Mouse (Mus musculus) CD4-positive helper T cell, adult 2 months (primary cell): Measurements from ENCODE around the gene Gm13285.
"Not testable (repeated sequence)": the region's sequence is repeated elsewhere in the genome, so short reads cannot be mapped to it uniquely, and the experiment has no call there.

Experiments used
- DNase-seq: peaks from one replicate; pipeline ENCODE4 v3.0.0-alpha.2; 2012; ENCODE audit warnings: low read depth, missing footprints, low spot score

The Gm13285 gene

GRCm38 (mm10) chr4:88799365-88799764, at the start of gene Gm13285:
Gene Gm13285 (plus strand): TSS chr4:88799665.
- not testable (repeated sequence) for DNase-seq

- no peak for DNase-seq
These were observed 49.5 kb upstream of the Gm13285 start for GRCm38 (mm10) chr4:88749926-88750325.

- DNase-seq, result not testable (repeated sequence)
These were observed 44.6 kb upstream of the Gm13285 start, which contains the start of gene Gm13271 for GRCm38 (mm10) chr4:88754818-88755340. Gene Gm13271 (plus strand): TSS chr4:88754868.

- peak; percentile 72 for DNase-seq
These were observed 42.6 kb upstream of the Gm13285 start for GRCm38 (mm10) chr4:88756581-88757513.

GRCm38 (mm10) chr4:88757628-88758031, 41.8 kb upstream of the Gm13285 start:
- DNase-seq, result peak; percentile 93

GRCm38 (mm10) chr4:88758751-88759150, 40.7 kb upstream of the Gm13285 start:
- DNase-seq, result not testable (repeated sequence)

- not testable (repeated sequence) for DNase-seq
These were observed 39.7 kb upstream of the Gm13285 start, which contains the start of gene Gm13283 for GRCm38 (mm10) chr4:88759610-88760268. Gene Gm13283 (plus strand): TSS chr4:88760119.

- peak; percentile 78 for DNase-seq
These were observed 39.0 kb upstream of the Gm13285 start for GRCm38 (mm10) chr4:88760431-88760830.

GRCm38 (mm10) chr4:88761776-88762175, 37.7 kb upstream of the Gm13285 start:
- not testable (repeated sequence) for DNase-seq

GRCm38 (mm10) chr4:88762341-88762740, 37.1 kb upstream of the Gm13285 start:
- not testable (repeated sequence) for DNase-seq

- DNase-seq, result peak; percentile 68
These were observed 36.0 kb upstream of the Gm13285 start for GRCm38 (mm10) chr4:88763384-88764018.

GRCm38 (mm10) chr4:88773534-88773933, 25.9 kb upstream of the Gm13285 start, which contains the start of gene Gm13290:
Gene Gm13290 (plus strand): TSS chr4:88773834.
- DNase-seq, result not testable (repeated sequence)

GRCm38 (mm10) chr4:88776622-88777021, 22.8 kb upstream of the Gm13285 start, which contains the start of gene Gm13289:
Gene Gm13289 (plus strand): TSS chr4:88776922.
- DNase-seq, result not testable (repeated sequence)

GRCm38 (mm10) chr4:88779550-88779949, 19.9 kb upstream of the Gm13285 start, which contains the start of gene Gm13272:
Gene Gm13272 (plus strand): TSS chr4:88779850.
- DNase-seq, result not testable (repeated sequence)

- DNase-seq, result not testable (repeated sequence)
These were observed 19.1 kb upstream of the Gm13285 start for GRCm38 (mm10) chr4:88780320-88780719.

- DNase-seq, result not testable (repeated sequence)
These were observed 17.6 kb upstream of the Gm13285 start, which contains the start of gene Ifnz for GRCm38 (mm10) chr4:88781831-88782230. Gene Ifnz (plus strand): TSS chr4:88782131.

GRCm38 (mm10) chr4:88782335-88782734, 17.1 kb upstream of the Gm13285 start:
- DNase-seq, result not testable (repeated sequence)

- not testable (repeated sequence) for DNase-seq
These were observed 14.1 kb upstream of the Gm13285 start, which contains the start of gene Gm13276 for GRCm38 (mm10) chr4:88785409-88785808. Gene Gm13276 (plus strand): TSS chr4:88785709.

GRCm38 (mm10) chr4:88788402-88788801, 11.1 kb upstream of the Gm13285 start, which contains the start of gene Gm13277:
Gene Gm13277 (plus strand): TSS chr4:88788632.
- not testable (repeated sequence) for DNase-seq

GRCm38 (mm10) chr4:88791250-88791649, 8.2 kb upstream of the Gm13285 start, which contains the start of gene Gm13278:
Gene Gm13278 (plus strand): TSS chr4:88791550.
- DNase-seq, result not testable (repeated sequence)
